Mouse (Mus musculus) liver, postnatal 0 days (tissue): ENCODE measurements around the gene Klhl5. TPM values are rescaled to one million over a fixed set of nuclear protein-coding genes. Genes with fewer than 3 reads are reported as not detected.

ENCODE experiments used
- ATAC-seq: fragments of 200-750 bp; cut with Nextera tagmentation; 2 replicates; pipeline ENCODE4 v1.8.0; 2017; ENCODE audit warnings: mild to moderate bottlenecking, moderate library complexity
- DNase-seq: peaks from one replicate; pipeline ENCODE4 v3.0.0-alpha.2; 2016
- H3K27ac ChIP-seq: fragments of 300-500 bp; sonication (generic); 2 replicates; pipeline ENCODE4 v1.5.1; 2014; ENCODE audit warnings: antibody characterized with exemption, moderate library complexity, mild to moderate bottlenecking, low read depth
- H3K27me3 ChIP-seq: fragments of 300-500 bp; sonication (generic); 2 replicates; pipeline ENCODE4 v1.6.1; 2014; ENCODE audit warnings: low read length, control low read depth, mixed read lengths; ENCODE audit not compliant: insufficient read depth
- H3K36me3 ChIP-seq: fragments of 300-500 bp; sonication (generic); replicated peaks from 2 replicates; pipeline ENCODE4 v1.6.1; 2014; ENCODE audit warnings: mild to moderate bottlenecking, control low read depth, low read length, moderate library complexity, mixed read lengths; ENCODE audit not compliant: insufficient read depth
- H3K4me1 ChIP-seq: fragments of 300-500 bp; sonication (generic); 2 replicates; pipeline ENCODE4 v1.6.1; 2014; ENCODE audit warnings: antibody characterized with exemption, mild to moderate bottlenecking, control low read depth; ENCODE audit not compliant: insufficient read depth
- H3K4me2 ChIP-seq: fragments of 300-500 bp; sonication (generic); 2 replicates; pipeline ENCODE4 v1.6.1; 2014; ENCODE audit warnings: low read depth, mild to moderate bottlenecking, low read length, moderate library complexity, mixed read lengths
- H3K4me3 ChIP-seq: fragments of 300-500 bp; sonication (generic); 2 replicates; pipeline ENCODE4 v1.5.1; 2014; ENCODE audit warnings: low read depth, low read length
- H3K9ac ChIP-seq: fragments of 300-500 bp; sonication (generic); replicated peaks from 2 replicates; pipeline ENCODE4 v1.6.1; 2014; ENCODE audit warnings: mild to moderate bottlenecking, moderate library complexity
- H3K9me3 ChIP-seq: fragments of 300-500 bp; sonication (generic); 2 replicates; pipeline ENCODE4 v1.6.1; 2016; ENCODE audit warnings: mild to moderate bottlenecking, control low read depth, low read length, mixed read lengths
- CTCF ChIP-seq: sonication (generic); IDR thresholded peaks from 2 replicates; pipeline ENCODE4 v1.5.1; 2016; ENCODE audit warnings: antibody characterized with exemption, low read depth
- EP300 ChIP-seq: IDR thresholded peaks from 2 replicates; pipeline ENCODE4 v1.6.1; 2016; ENCODE audit warnings: antibody characterized with exemption, low read depth, mild to moderate bottlenecking
- WGBS: fragments of 180-500 bp; shearing (Covaris S2); extraction: QIAGEN DNeasy Blood & Tissue Kit; methylation state at CpG from one replicate; pipeline ENCODE4 v1.1.7; 2014; ENCODE audit not compliant: insufficient replicate concordance; 5-methylcytosine and 5-hydroxymethylcytosine counted together
- polyA plus RNA-seq: library from polyadenylated mRNA; unstranded; fragments of >200 nt; fragmentation: Nextera tagmentation; extraction: Ambion mirVana; gene quantifications from 2 replicates; pipeline ENCODE4 v1.2.1, GENCODE M21; 2015

Gene Klhl5
- polyA plus RNA-seq, 1 experiment from 2014 or later = 5.2 TPM

- Histone ChIP-seq H3K4me2 (no peak overlapping the region), H3K9me3 (no peaks in the 10 kb centered on the region), H3K36me3 (peaks cover 6% of the 10 kb centered on the region; the same call in 1 of the 2 replicates), H3K27me3 (no peaks in the 10 kb centered on the region), H3K4me1 (no peaks in the 10 kb centered on the region), H3K9ac (no peak overlapping the region), H3K27ac (no peak overlapping the region), H3K4me3 (no peak overlapping the region)
- no peak for ATAC-seq
- TF ChIP-seq CTCF (no peak), EP300 (no peak)
- WGBS = 76% methylated on average over 9 of the region's 9 CpGs
- no peak for DNase-seq
These were observed 62.9 kb downstream of the Klhl5 start for GRCm38 (mm10) chr5:65170206-65170605.

- Histone ChIP-seq H3K4me3 (0 out of 2 replicates have a peak overlapping the region, but pooled peaks have one; percentile 20), H3K27me3 (no peaks in the 10 kb centered on the region), H3K4me1 (peaks cover 4% of the 10 kb centered on the region; the same call in 1 of the 2 replicates), H3K9me3 (no peaks in the 10 kb centered on the region), H3K9ac (no peak overlapping the region), H3K36me3 (no peaks in the 10 kb centered on the region), H3K4me2 (peak overlapping the region; percentile 58), H3K27ac (no peak overlapping the region)
- peak; percentile 71 for ATAC-seq
- DNase-seq = peak; percentile 26
- TF ChIP-seq EP300 (no peak), CTCF (no peak)
- WGBS = 60% methylated on average over 26 of the region's 26 CpGs
These were observed 67.9 kb downstream of the Klhl5 start for GRCm38 (mm10) chr5:65175035-65175917.

- Histone ChIP-seq H3K4me3 (0 out of 2 replicates have a peak overlapping the region, but pooled peaks have one; percentile 20), H3K9me3 (no peaks in the 10 kb centered on the region), H3K36me3 (no peaks in the 10 kb centered on the region), H3K27ac (no peak overlapping the region), H3K4me2 (peak overlapping the region; percentile 58), H3K9ac (no peak overlapping the region), H3K27me3 (no peaks in the 10 kb centered on the region), H3K4me1 (peaks cover 4% of the 10 kb centered on the region; the same call in 1 of the 2 replicates)
- TF ChIP-seq EP300 (no peak), CTCF (no peak)
- no peak for DNase-seq
- no peak for ATAC-seq
- WGBS = 61% methylated on average over 13 of the region's 13 CpGs
These were observed 68.7 kb downstream of the Klhl5 start for GRCm38 (mm10) chr5:65175918-65176484.

- Histone ChIP-seq H3K4me1 (peaks cover 4% of the 10 kb centered on the region; the same call in 1 of the 2 replicates), H3K9me3 (no peaks in the 10 kb centered on the region), H3K4me2 (0 out of 2 replicates have a peak overlapping the region, but pooled peaks have one; percentile 7), H3K36me3 (no peaks in the 10 kb centered on the region), H3K27me3 (no peaks in the 10 kb centered on the region), H3K4me3 (no peak overlapping the region), H3K27ac (no peak overlapping the region), H3K9ac (no peak overlapping the region)
- ATAC-seq = no peak
- no peak for DNase-seq
- TF ChIP-seq CTCF (no peak), EP300 (no peak)
- WGBS = 51% methylated on average over 11 of the region's 11 CpGs
These were observed 69.7 kb downstream of the Klhl5 start for GRCm38 (mm10) chr5:65177026-65177514.

GRCm38 (mm10) chr5:65178477-65178876 lies 71.1 kb downstream of the Klhl5 start:
- Histone ChIP-seq H3K4me1 (peaks cover 4% of the 10 kb centered on the region; the same call in 1 of the 2 replicates), H3K4me2 (no peak overlapping the region), H3K27me3 (no peaks in the 10 kb centered on the region), H3K27ac (no peak overlapping the region), H3K36me3 (no peaks in the 10 kb centered on the region), H3K9me3 (no peaks in the 10 kb centered on the region), H3K4me3 (no peak overlapping the region), H3K9ac (no peak overlapping the region)
- DNase-seq (no peak), ATAC-seq (no peak)
- TF ChIP-seq CTCF (no peak), EP300 (no peak)
- 84% methylated on average over 9 of the region's 9 CpGs for WGBS
